Mouse (Mus musculus) left cerebral cortex, adult 8-10 months (tissue): ENCODE data around the gene Tor1aip2. TPM values are rescaled to one million over a fixed set of nuclear protein-coding genes. Genes with fewer than 3 reads are reported as not detected.

Experiments used
- DNase-seq, 2 experiments: peaks; one replicate each; pipeline ENCODE4 v3.0.0; 2022; ENCODE audit warnings: low spot score in 2 of 2
- total RNA-seq, 4 experiments: library from RNA; stranded (reverse); gene quantifications; 2 replicates each; pipeline ENCODE4 v1.2.4; 2022

The Tor1aip2 gene
- total RNA-seq, 4 experiments from 2014 or later, result 42.4 to 47.1 (median 46.4) TPM

DNA sequence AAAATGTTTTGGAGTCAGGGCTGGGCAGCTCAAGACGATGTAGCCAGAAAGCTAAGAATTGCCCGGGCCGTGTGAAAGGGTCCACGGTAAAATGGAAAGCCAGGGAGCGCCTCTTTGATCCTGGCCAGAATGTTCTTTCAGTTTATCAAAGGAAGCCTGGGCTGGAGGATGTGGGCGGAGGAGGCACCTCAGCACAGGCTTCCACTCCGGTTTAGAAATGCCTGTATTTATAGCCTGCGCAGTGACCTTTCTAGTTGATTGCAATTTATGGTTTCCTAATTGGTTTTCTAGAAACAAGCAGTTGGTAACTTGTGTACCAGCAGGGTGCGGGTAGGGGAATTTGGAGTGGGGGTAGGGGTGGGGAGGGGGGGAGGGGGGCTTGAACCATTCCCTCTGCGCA lies 73.2 kb downstream of the Tor1aip2 start:
- no peak for DNase-seq

DNA sequence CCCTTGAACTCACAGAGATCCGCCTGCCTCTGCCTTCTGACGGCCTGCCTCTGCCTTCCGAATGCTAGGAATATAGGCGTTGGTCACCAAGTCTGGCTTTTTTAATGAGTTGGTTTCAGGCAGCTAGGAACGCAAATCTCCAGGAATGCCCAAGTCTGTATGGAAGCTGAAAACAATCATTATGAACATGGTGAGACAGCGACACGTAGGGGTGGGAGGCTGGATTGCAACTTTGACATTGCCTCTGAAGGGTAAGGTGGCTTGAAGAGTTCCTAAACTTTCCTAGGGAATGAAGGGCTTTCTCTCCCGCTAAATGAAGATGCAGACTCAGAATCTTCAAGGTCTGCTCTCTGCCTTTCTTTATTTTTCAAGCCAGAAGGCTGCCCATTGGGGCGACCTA lies 75.9 kb downstream of the Tor1aip2 start:
- DNase-seq, result no peak

DNA sequence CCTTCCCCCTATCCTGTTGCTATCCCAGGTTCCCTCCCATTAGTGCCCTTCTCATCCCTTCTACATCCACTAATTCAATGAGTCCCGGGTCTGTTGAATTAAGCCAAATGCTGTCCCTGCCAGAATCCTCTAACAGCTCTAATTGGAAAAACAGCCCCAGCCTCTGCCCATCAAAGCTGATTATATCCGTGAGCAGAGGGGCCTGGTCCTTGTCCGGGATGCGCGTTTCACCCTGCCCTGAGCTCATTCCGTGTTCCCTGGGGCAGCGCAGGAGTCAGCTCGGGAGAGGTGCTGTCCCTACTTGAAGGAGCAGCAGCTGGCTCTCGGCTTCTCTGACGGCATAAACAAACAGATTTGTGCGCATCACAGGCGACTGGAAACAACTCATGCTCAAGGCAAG lies 76.5 kb downstream of the Tor1aip2 start:
- DNase-seq, result no peak

DNA sequence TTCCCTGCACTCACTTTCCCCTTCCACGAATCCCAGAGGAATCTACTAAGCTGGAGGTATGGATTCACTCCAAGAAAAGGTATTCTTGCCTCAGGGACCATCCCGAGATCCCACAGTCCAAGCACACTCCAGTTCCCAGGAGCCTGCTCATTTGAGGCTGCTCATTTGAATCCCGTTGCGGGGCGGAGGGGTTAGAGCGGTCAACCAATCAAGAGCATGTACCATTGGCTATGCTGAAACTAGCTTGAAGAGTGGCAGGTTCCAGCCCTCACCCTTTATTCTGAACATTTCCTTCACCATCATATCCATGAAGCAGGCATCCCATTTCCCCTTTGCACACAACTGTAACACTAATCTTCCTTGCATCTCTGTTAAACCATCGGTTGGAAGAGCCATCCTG lies 76.9 kb downstream of the Tor1aip2 start:
- no peak for DNase-seq

DNA sequence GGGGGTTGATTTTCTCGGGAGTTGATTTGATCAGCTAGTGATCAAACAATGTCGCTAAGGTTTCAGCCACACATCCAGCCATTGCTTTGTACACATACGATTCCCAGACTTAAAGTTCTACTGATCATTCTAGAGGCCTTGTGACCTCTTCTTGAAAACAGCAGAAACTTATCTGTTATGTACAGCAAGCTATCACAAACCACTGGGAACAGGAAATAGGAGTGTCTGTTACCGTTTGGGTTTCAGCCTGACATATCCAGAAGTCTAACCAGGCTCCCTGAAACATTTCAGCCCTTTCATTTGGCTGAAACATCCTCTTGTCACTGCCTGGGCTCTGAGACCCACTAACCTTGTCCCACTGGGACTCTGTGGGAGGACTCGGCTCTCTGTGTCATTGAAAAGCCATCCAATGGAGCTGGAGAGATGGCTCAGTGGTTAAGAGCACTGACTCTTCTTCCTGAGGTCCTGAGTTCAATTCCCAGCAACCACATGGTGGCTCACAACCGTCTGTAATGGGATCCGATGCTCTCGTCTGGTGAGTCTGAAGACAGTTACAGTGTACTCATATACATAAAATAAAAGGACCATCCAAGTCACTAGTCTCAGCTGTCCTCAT lies 78.8 kb downstream of the Tor1aip2 start:
- no peak for DNase-seq

DNA sequence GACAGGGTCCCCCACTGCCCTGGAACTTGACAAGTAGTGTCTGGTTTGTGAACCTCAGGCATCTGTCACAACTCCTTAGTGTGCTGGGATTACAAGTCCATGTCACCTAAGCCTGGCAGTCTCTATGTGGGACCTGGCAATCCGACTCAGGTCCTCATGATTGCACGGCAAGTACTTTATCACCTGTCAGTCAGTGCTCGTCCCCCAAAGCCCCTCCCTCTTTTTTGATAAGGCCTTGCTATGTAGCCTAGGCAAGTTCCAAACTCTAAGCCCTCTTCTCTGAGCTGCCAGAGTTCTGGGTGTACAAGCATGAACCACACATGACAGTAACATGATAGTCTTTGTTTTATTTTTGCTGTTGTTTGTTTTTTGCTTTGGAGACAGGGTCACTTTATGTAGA lies 81.6 kb downstream of the Tor1aip2 start:
- DNase-seq, result no peak

Other genes starting within 250 kb of the Tor1aip2 start
- gene Qsox1, start 222.5 kb upstream of the Tor1aip2 start, total RNA-seq, result 10 to 100 TPM; 31.0 to 35.7 (median 33.3) TPM
- gene Cep350, start 62.1 kb upstream of the Tor1aip2 start, total RNA-seq, result 10 to 100 TPM; 50.2 to 55.9 (median 50.4) TPM
- gene Tor1aip1, start 1.1 kb downstream of the Tor1aip2 start, total RNA-seq, result 10 to 100 TPM; 31.6 to 35.0 (median 34.9) TPM
- gene Fam163a, start 169.6 kb downstream of the Tor1aip2 start, total RNA-seq, result 1 to 10 TPM; 6.9 to 8.0 (median 7.4) TPM